Mouse (Mus musculus) embryo, embryonic 11 days (tissue): ENCODE data around the gene Sema3g.

ENCODE experiments used
- DNase-seq: peaks from one replicate; pipeline ENCODE4 v3.0.0-alpha.2; 2015

Sema3g gene

GRCm38 (mm10) chr14:31233070-31233995 is 15.7 kb downstream of the Sema3g start:
- no peak for DNase-seq

DNA sequence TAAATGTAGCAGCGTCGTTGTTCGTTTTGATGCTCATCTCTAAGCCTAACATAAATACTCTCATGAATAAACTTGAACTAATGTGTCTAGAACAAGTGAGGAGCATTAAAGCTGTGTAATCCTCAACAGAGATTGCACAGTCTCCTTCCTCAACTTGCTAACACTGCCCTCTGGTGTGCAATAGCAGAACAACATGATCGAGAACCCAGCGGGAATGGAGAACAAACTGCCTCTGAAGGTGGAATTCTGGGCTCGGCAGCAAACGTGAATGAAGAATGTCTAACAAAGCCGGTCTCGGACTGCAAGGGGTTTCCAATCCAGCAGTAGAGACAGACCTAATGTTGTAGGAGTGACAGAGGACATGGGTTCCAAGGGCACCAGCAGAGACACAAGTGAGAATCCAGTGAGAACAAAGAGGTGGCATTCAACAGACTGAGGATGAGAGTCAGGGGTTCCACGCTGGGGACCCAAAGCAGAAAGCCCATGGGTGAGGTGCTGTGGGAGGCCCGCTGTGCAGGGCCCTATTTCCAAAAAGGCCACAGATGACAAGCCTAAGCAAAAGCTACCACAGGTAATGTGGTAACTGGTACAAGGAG is 16.4 kb downstream of the Sema3g start:
- DNase-seq: peak; percentile 84

GRCm38 (mm10) chr14:31237101-31237882 is 19.6 kb downstream of the Sema3g start:
- DNase-seq: no peak

- no peak for DNase-seq
Measured at GRCm38 (mm10) chr14:31240528-31240927, 22.9 kb downstream of the Sema3g start.

DNA sequence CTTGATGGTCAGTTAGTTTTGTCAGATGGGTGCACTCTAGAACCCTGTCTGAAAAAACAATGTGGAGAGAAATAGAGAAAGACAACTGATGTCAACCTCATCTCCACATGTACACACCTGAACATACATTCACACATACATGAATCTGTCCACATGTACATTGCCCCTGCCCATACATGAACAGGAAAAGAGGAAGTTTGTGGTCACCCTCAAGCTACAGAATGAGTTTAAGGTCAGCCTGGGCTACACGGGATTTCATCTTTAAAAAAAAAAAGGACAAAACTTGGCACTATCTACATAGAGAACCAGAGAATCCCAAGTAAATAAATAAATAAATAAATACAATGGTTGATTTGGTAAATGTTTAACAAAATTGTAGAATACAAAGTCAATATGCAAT is 27.1 kb downstream of the Sema3g start:
- DNase-seq: no peak

- no peak for DNase-seq
Measured at GRCm38 (mm10) chr14:31245946-31246345, 28.3 kb downstream of the Sema3g start.

DNA sequence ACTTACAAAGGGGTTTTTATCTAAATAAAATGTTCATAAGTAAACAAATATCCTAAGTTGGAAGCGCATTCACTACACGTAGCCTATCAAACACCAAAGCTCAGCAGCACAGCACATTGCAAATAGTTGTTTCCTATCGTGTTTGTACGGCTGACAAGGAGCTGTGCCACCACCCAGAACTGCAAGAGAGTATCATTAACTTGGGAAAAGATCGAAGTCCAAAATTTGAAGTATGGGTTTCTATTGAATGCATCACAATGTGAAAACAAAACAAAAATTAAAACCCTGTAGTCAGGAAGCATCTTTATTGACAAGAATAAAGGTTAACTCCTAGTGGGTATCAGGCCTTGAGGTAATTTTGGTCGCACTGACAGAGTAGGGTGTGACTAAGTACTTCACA is 30.7 kb downstream of the Sema3g start:
- DNase-seq: no peak

DNA sequence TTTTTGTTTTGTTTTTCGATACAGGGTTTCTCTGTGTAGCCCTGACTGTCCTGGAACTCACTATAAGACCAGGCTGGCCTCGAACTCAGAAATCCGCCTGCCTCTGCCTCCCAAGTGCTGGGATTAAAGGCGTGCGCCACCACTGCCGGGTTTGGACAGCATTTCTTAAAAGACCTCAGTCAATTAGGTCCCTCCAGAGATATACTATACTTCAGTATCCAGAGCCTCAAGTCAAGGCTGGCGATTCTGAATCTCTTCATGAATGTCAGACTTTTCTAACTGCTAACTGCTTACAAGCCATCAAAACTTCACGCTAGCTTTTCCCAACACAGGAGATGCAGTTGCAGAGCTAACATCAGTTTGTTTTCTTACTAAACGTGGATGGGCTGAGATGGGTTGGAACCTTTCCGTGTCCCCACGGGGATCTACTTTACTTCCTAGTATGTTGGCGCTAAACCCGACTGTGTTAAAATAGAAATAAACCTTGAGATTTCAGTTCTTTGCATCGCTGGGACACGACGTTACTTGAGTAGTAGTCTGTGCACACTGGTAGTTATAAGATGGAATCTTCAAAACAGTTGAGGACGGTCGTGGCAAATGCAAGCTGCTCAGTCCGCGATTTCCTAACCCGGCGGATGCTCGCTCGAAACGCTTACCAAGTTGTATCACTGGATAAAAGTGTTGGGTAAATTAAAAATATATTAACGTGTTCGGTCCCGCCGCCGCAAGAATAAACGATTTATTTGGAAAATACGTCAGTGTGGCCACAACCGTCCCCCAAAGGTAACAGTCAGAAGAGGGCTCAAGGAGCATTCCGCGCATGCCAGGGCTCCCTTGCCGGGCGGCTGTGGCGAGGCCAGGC is 32.8 kb downstream of the Sema3g start:
- no peak for DNase-seq

- peak; percentile 96 for DNase-seq
Measured at GRCm38 (mm10) chr14:31251084-31251604, 33.5 kb downstream of the Sema3g start, which contains the start of the genes Phf7 and Bap1. TSS of gene Phf7 (minus strand) at chr14:31251317. TSS of gene Bap1 (plus strand) at chr14:31251450.

GRCm38 (mm10) chr14:31251626-31252025 is 34.0 kb downstream of the Sema3g start:
- no peak for DNase-seq

GRCm38 (mm10) chr14:31252091-31252490 is 34.4 kb downstream of the Sema3g start:
- no peak for DNase-seq

DNA sequence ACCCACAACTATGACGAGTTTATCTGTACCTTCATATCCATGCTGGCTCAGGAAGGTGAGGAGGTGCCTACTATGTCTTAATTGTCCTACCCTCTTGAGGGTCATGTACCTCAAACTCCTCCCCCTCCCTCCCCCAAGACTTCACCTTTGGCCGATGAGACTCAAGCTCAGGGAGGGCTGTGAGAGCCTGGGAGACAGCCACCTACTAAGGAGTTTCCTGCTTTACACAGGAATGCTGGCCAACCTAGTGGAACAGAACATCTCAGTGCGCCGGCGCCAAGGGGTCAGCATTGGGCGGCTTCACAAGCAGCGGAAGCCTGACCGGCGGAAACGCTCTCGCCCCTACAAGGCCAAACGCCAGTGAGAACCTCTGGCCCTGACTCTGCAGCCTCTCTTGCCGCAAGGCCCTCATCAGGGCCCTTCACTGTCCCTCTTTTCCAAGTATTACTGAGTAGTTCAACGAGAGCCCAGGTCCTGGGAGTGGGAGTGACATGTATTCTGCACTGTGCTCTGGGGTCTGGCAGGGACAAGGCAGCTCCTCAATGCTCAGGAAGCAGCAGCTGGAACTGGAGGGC is 40.9 kb downstream of the Sema3g start:
- DNase-seq: no peak

DNA sequence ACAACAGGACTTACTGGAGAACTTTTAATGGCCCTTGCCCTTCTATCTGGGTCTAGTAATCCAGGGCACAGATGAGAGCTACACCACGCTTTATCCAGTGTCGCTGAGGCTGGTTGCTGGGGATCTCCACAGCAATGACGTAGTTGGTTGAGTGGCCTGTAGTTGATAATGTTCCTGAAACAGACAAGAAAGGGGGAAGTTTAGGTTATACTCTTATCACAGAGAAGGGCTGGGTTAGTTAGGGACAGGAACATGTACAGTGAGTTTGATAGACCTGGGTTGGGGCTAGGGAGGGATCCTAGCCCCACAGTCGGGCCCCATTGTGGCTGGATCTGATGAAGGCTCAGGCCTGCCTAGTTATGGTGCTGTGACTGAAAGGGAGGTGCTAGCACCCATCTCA is 42.7 kb downstream of the Sema3g start:
- DNase-seq: no peak

GRCm38 (mm10) chr14:31260932-31261331 is 43.3 kb downstream of the Sema3g start:
- DNase-seq: no peak

GRCm38 (mm10) chr14:31267649-31268048 is 50.0 kb downstream of the Sema3g start:
- DNase-seq: no peak

DNA sequence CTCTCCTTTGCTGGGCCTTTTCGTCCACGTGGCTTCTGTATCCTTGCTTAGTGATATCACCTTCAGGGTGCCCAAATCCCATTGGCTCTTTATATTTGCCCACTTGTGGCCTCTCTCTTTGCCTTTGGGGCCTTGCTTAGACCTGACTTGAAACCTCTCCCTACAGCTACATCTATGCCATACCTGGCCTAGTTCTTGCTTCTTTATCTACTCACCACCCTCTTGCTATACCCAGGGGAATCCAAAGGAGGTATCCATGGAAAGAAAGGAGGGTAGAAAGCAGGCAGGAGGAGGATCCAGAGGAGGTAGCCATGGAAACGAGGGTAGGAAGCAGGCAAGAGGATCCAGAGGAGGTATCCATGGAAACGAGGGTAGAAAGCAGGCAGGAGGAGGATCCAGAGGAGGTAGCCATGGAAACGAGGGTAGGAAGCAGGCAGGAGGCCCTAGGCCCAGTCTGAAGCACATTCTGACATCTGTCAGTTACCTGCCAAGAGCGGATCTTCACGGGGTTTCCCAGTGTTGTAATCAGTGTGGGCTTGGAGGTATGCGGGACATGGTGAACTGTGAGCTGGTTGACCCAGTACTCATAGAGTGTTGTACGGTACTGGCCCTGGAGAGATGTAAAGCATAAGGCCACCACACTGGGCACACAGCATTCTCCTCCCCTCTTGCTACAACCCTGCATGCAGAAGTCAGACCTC is 50.8 kb downstream of the Sema3g start:
- peak; percentile 44 for DNase-seq

DNA sequence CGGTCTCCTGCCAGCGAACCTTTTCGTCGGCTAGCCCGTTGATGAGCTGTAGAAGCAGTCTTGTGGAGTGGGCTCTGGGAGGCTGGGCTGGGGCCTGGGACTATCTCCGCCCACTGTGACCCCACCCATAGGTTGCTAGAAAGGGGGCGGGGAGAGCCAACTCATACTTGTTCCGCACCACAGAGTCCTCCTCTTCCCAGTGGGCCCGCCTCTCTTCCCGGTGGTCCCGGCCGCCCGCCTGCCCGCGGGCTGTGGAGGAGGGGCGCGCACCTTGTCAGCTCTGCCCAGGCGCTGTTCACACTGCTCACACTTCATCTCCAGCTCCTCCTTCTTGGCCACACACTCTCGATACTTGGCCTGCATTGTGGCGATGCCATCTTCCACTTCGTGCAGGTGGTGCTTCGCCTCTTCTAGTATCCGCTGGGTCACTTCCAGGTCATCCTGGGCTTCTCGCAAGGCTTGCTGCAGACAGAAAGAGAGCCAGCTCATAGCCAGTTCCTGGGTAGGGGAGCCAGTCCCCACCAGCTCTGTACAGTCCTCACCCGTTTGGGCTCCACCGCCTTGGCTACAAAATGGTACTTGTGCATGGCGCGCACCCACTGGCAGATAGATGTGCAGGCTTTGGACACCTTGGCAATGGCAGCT is 51.9 kb downstream of the Sema3g start:
- peak; percentile 89 for DNase-seq

- no peak for DNase-seq
Measured at GRCm38 (mm10) chr14:31271121-31271520, 53.5 kb downstream of the Sema3g start.

GRCm38 (mm10) chr14:31272164-31272563 is 54.5 kb downstream of the Sema3g start:
- DNase-seq: peak; percentile 83
